28 mouse cellular contexts compared by ENCODE assay signal in the genomic region with DNA sequence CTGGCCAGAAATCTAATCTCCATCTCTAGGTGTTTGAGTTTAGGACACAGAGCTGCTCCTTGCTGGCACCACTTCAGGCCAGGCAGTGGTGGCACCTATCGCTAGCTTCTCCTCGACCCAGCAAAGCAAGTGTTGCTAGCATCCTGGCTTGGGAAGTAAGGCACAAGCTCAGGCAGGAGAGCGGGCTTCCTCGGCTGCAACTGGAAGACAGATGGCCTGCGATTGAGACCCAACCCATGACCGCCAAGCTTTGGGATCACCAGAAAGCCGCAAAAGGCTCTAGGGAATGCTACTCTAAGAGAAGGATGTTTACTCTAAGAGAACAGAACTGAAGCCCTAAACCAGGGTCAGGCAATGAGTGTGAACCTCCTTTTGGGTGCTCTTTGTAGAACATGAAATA. TPM values are rescaled to one million over a fixed set of nuclear protein-coding genes. Genes with fewer than 3 reads are reported as not detected.
DNase-seq lines count a peak whose midpoint lies in the region; ATAC-seq and TF ChIP-seq lines count a peak whose summit lies in the region.
"Had no signal": no experiment of that assay in that cellular context is flagged by ENCODE, and none has a peak within 500 bp of the region (broad histone marks: within the 10 kb centered on the region; RNA-seq: fewer than 3 reads in every experiment).

No protein-coding gene starts in this region.

- dilution Hi-C loops in CH12.LX (cut with MboI; ENCODE audit: extremely low pct_ligation_motif_present, extremely low pct_unique_long_range_greater_than_20kb, low sequenced_read_pairs), result no loop called here

- H3K4me1 ChIP-seq in hindbrain, embryonic 13.5 days (replicated peaks), result peaks cover 18% of the 10 kb centered on the region
- peaks cover 7% of the 10 kb centered on the region; the same call in 1 of the 2 replicates for H3K4me1 ChIP-seq in hindbrain, postnatal 0 days (ENCODE audit: insufficient read depth, low read length)
- H3K4me1 ChIP-seq in CH12.LX (ENCODE audit: control insufficient read depth in 1 of 2, insufficient read depth in 2 of 2), result peaks cover 15 to 76% of the 10 kb centered on the region in 2 experiments
- H3K4me1 ChIP-seq in liver, embryonic 15.5 days (replicated peaks), result peaks cover 71% of the 10 kb centered on the region
- peaks cover 20% of the 10 kb centered on the region for H3K4me1 ChIP-seq in kidney, embryonic 16.5 days (ENCODE audit: insufficient read depth, low read length)

- DNase-seq in heart, adult 11 months, result peak; percentile 94
- DNase-seq in heart, postnatal 4 days, result no peak
- no peak for DNase-seq in hindbrain, postnatal 0 days (ENCODE audit: low spot score)
- DNase-seq in CH12.LX (ENCODE audit: extremely low read depth), result no peak
- DNase-seq: adrenal gland, adult 2 months; cerebellum, adult 11-12 months; cerebellum, postnatal 10 days; gastrocnemius, postnatal 25 days; kidney, adult 18-20 months; kidney, postnatal 10 days; lung, postnatal 36 days; thymus, postnatal 25 days had no signal

- peaks cover 27% of the 10 kb centered on the region for H3K79me2 ChIP-seq in CH12.LX (replicated peaks; ENCODE audit: control insufficient read depth, extremely low read depth, insufficient read depth, poor library complexity, severe bottlenecking)

- no peaks in the 10 kb centered on the region for H3K9me3 ChIP-seq in hindbrain, embryonic 13.5 days
- no peaks in the 10 kb centered on the region for H3K9me3 ChIP-seq in hindbrain, postnatal 0 days (ENCODE audit: low read length)
- H3K9me3 ChIP-seq in CH12.LX (replicated peaks; ENCODE audit: low read length), result no peaks in the 10 kb centered on the region
- H3K9me3 ChIP-seq in liver, embryonic 15.5 days (replicated peaks), result no peaks in the 10 kb centered on the region
- no peaks in the 10 kb centered on the region for H3K9me3 ChIP-seq in kidney, embryonic 16.5 days (ENCODE audit: low read length)
- H3K9me3 ChIP-seq: G1E; heart, embryonic 10.5 days; hindbrain, embryonic 10.5 days; lung, embryonic 15.5 days; megakaryocyte, embryonic 14.5 days; stomach, embryonic 15.5 days had no signal

- no peak for TF ChIP-seq CTCF in hindbrain, postnatal 0 days (IDR thresholded peaks at IDR 0.05; ENCODE audit: low read depth)
- no peak for TF ChIP-seq CTCF in CH12.LX (conservative IDR thresholded peaks at IDR 0.05 in 1 of 2, IDR thresholded peaks at IDR 0.05 in 1 of 2; ENCODE audit: low read depth in 2 of 2, low read length in 2 of 2)

- ATAC-seq in hindbrain, embryonic 13.5 days (ENCODE audit: low FRiP score), result no peak
- ATAC-seq in hindbrain, postnatal 0 days, result no peak
- no peak for ATAC-seq in liver, embryonic 15.5 days (ENCODE audit: insufficient read depth)
- ATAC-seq in kidney, embryonic 16.5 days (ENCODE audit: low FRiP score, low TSS enrichment), result no peak
- ATAC-seq: forebrain, embryonic 16.5 days; midbrain, embryonic 16.5 days; Patski had no signal

- H3K36me3 ChIP-seq in hindbrain, embryonic 13.5 days, result peaks cover 55% of the 10 kb centered on the region
- peaks cover 34% of the 10 kb centered on the region for H3K36me3 ChIP-seq in hindbrain, postnatal 0 days (ENCODE audit: insufficient read depth, low read length)
- peaks cover 36 to 56% of the 10 kb centered on the region in 2 experiments for H3K36me3 ChIP-seq in CH12.LX (replicated peaks in 1 of 2; ENCODE audit: control insufficient read depth in 1 of 2, insufficient read depth in 1 of 2, low read length in 1 of 2)
- H3K36me3 ChIP-seq in liver, embryonic 15.5 days (replicated peaks), result peaks cover 55% of the 10 kb centered on the region
- H3K36me3 ChIP-seq in kidney, embryonic 16.5 days (ENCODE audit: insufficient read depth, low read length), result peaks cover 34% of the 10 kb centered on the region

- 89% methylated on average over 7 of the region's 7 CpGs for WGBS in hindbrain, embryonic 13.5 days
- 90% methylated on average over 7 of the region's 7 CpGs for WGBS in hindbrain, postnatal 0 days
- WGBS in liver, embryonic 15.5 days (ENCODE audit: insufficient replicate concordance), result 95% methylated on average over 7 of the region's 7 CpGs
- WGBS in kidney, embryonic 16.5 days, result 92% methylated on average over 7 of the region's 7 CpGs

- H3K9ac ChIP-seq in hindbrain, embryonic 13.5 days, result 0 out of 2 replicates have a peak overlapping the region, but pooled peaks have one; percentile 39
- no peak overlapping the region for H3K9ac ChIP-seq in hindbrain, postnatal 0 days (replicated peaks; ENCODE audit: low read length)
- H3K9ac ChIP-seq in CH12.LX (ENCODE audit: insufficient read depth, low read depth), result no peak overlapping the region
- H3K9ac ChIP-seq in liver, embryonic 15.5 days, result no peak overlapping the region
- no peak overlapping the region for H3K9ac ChIP-seq in kidney, embryonic 16.5 days (replicated peaks; ENCODE audit: low read length)
- H3K9ac ChIP-seq: lung, embryonic 15.5 days; stomach, embryonic 15.5 days had no signal

- no peaks in the 10 kb centered on the region for H3K27me3 ChIP-seq in hindbrain, embryonic 13.5 days
- H3K27me3 ChIP-seq in hindbrain, postnatal 0 days (ENCODE audit: insufficient read depth, low read length), result no peaks in the 10 kb centered on the region
- no peaks in the 10 kb centered on the region for H3K27me3 ChIP-seq in CH12.LX (replicated peaks)
- H3K27me3 ChIP-seq in liver, embryonic 15.5 days, result no peaks in the 10 kb centered on the region
- no peaks in the 10 kb centered on the region for H3K27me3 ChIP-seq in kidney, embryonic 16.5 days (ENCODE audit: insufficient read depth, low read length)
- H3K27me3 ChIP-seq: lung, embryonic 15.5 days; megakaryocyte, embryonic 14.5 days; Patski; stomach, embryonic 15.5 days had no signal

- no peak for TF ChIP-seq RAD21 in CH12.LX (IDR thresholded peaks at IDR 0.05; ENCODE audit: low read depth, low read length)

- no peak overlapping the region for H3K4me2 ChIP-seq in hindbrain, embryonic 13.5 days
- H3K4me2 ChIP-seq in hindbrain, postnatal 0 days (ENCODE audit: low read depth, low read length), result no peak overlapping the region
- H3K4me2 ChIP-seq in CH12.LX (ENCODE audit: insufficient read depth, low read depth, poor library complexity, severe bottlenecking), result no peak overlapping the region
- H3K4me2 ChIP-seq in liver, embryonic 15.5 days, result peak overlapping the region; percentile 85
- no peak overlapping the region for H3K4me2 ChIP-seq in kidney, embryonic 16.5 days (replicated peaks; ENCODE audit: low read depth, low read length)
- H3K4me2 ChIP-seq: lung, embryonic 15.5 days; stomach, embryonic 15.5 days had no signal

- in situ Hi-C loops in CH12.LX (cut with MboI; ENCODE audit: low pct_ligation_motif_present, low pct_unique_long_range_greater_than_20kb, low sequenced_read_pairs), result loop anchor here (5.0 kb wide), 1 partner anchor 73 kb away; a partner anchor contains a TSS

- H3K4me3 ChIP-seq in hindbrain, embryonic 13.5 days, result no peak overlapping the region
- no peak overlapping the region for H3K4me3 ChIP-seq in hindbrain, postnatal 0 days (ENCODE audit: low read length)
- H3K4me3 ChIP-seq in CH12.LX (replicated peaks in 1 of 3; ENCODE audit: low read depth in 2 of 3, low read length in 2 of 3, poor library complexity in 1 of 3), result no peak overlapping the region
- 0 out of 2 replicates have a peak overlapping the region, but pooled peaks have one; percentile 69 for H3K4me3 ChIP-seq in liver, embryonic 15.5 days (replicated peaks)
- no peak overlapping the region for H3K4me3 ChIP-seq in kidney, embryonic 16.5 days (ENCODE audit: low read length)
- H3K4me3 ChIP-seq: heart, embryonic 10.5 days; hindbrain, embryonic 10.5 days; left cerebral cortex, adult 2 months; lung, embryonic 15.5 days; megakaryocyte, embryonic 14.5 days; stomach, embryonic 15.5 days had no signal

- TF ChIP-seq EP300 in CH12.LX (IDR thresholded peaks at IDR 0.05; ENCODE audit: low read length), result no peak

- H3K27ac ChIP-seq in hindbrain, embryonic 13.5 days, result no peak overlapping the region
- H3K27ac ChIP-seq in hindbrain, postnatal 0 days, result no peak overlapping the region
- 0 out of 2 replicates have a peak overlapping the region, but pooled peaks have one; percentile 27 for H3K27ac ChIP-seq in CH12.LX (ENCODE audit: insufficient read depth, low read depth)
- peak overlapping the region; percentile 87 for H3K27ac ChIP-seq in liver, embryonic 15.5 days (replicated peaks)
- no peak overlapping the region for H3K27ac ChIP-seq in kidney, embryonic 16.5 days (ENCODE audit: low read length)
- H3K27ac ChIP-seq: heart, embryonic 10.5 days; hindbrain, embryonic 10.5 days; left cerebral cortex, adult 2 months; lung, embryonic 15.5 days; stomach, embryonic 15.5 days had no signal

- no peak for TF ChIP-seq POLR2A in CH12.LX (IDR thresholded peaks at IDR 0.05; ENCODE audit: low read depth, low read length)

RNA-seq across cellular contexts. Expression of a gene that starts 3.8 kb away (rescaled TPM):
- 10 to 100 TPM; 54.6 to 55.7 TPM for total RNA-seq in heart, postnatal 4 days (2021)
- 90.3 and 91.7 TPM in 2 replicates for polyA plus RNA-seq in hindbrain, embryonic 13.5 days (2015; fragmentation: Nextera tagmentation; extraction: Ambion mirVana)
- 33.4 and 38.2 TPM in 2 replicates for total RNA-seq in hindbrain, postnatal 0 days (2014; rRNA removed)
- polyA plus RNA-seq in hindbrain, postnatal 0 days (2015; fragmentation: Nextera tagmentation; extraction: Ambion mirVana), result 89.4 and 94.3 TPM in 2 replicates
- 37.5 and 39.7 TPM in 2 replicates for total RNA-seq in CH12.LX (2012; rRNA removed)
- 10.8 and 11.7 TPM in 2 replicates for total RNA-seq in CH12.LX (2014; rRNA removed)
- polyA plus RNA-seq in CH12.LX (2012; ENCODE audit: insufficient read length, low read depth), result 64.8 and 87.9 TPM in 2 replicates
- 35.8 and 38.3 TPM in 2 replicates for polyA plus RNA-seq in liver, embryonic 15.5 days (2015; fragmentation: Nextera tagmentation; extraction: Ambion mirVana)
- polyA plus RNA-seq in kidney, embryonic 16.5 days (2015; fragmentation: Nextera tagmentation; extraction: Ambion mirVana), result 115 and 120 TPM in 2 replicates

RNA-seq across cellular contexts. Expression of a gene that starts 10.1 kb away (rescaled TPM):
- total RNA-seq in heart, postnatal 4 days (2021), result under 1 TPM in 1 of 2 experiments, not detected in 1; 0.07 TPM
- not detected in 2 replicates for polyA plus RNA-seq in hindbrain, embryonic 13.5 days (2015; fragmentation: Nextera tagmentation; extraction: Ambion mirVana)
- 0.37 TPM in 1 of 2 replicates, not detected in the other for total RNA-seq in hindbrain, postnatal 0 days (2014; rRNA removed)
- polyA plus RNA-seq in hindbrain, postnatal 0 days (2015; fragmentation: Nextera tagmentation; extraction: Ambion mirVana), result 0.05 TPM in 1 of 2 replicates, not detected in the other
- total RNA-seq in CH12.LX (2012; rRNA removed) (0.17 and 0.25 TPM in 2 replicates), CH12.LX (2014; rRNA removed) (0.05 TPM in 1 of 2 replicates, not detected in the other)
- polyA plus RNA-seq in CH12.LX (2012; ENCODE audit: insufficient read length, low read depth), result 0.71 and 0.82 TPM in 2 replicates
- polyA plus RNA-seq in liver, embryonic 15.5 days (2015; fragmentation: Nextera tagmentation; extraction: Ambion mirVana), result not detected in 2 replicates
- not detected in 2 replicates for polyA plus RNA-seq in kidney, embryonic 16.5 days (2015; fragmentation: Nextera tagmentation; extraction: Ambion mirVana)
- total RNA-seq: gastrocnemius, postnatal 25 days; layer of hippocampus, postnatal 10 days; left cerebral cortex, adult 2 months; left cerebral cortex, postnatal 36 days had no signal
- polyA plus RNA-seq: forebrain, embryonic 16.5 days; G1E; heart, embryonic 10.5 days; hindbrain, embryonic 10.5 days; lung, embryonic 15.5 days; Patski; stomach, embryonic 15.5 days had no signal

RNA-seq across cellular contexts. Expression of a gene that starts 14.4 kb away (rescaled TPM):
- under 1 TPM in 1 of 2 experiments, not detected in 1; 0.18 TPM for total RNA-seq in heart, postnatal 4 days (2021)
- 0.29 and 0.30 TPM in 2 replicates for polyA plus RNA-seq in hindbrain, embryonic 13.5 days (2015; fragmentation: Nextera tagmentation; extraction: Ambion mirVana)
- not detected in 2 replicates for total RNA-seq in hindbrain, postnatal 0 days (2014; rRNA removed)
- polyA plus RNA-seq in hindbrain, postnatal 0 days (2015; fragmentation: Nextera tagmentation; extraction: Ambion mirVana), result 0.29 and 0.51 TPM in 2 replicates
- total RNA-seq in CH12.LX (2012; rRNA removed) (2.8 and 3.3 TPM in 2 replicates), CH12.LX (2014; rRNA removed) (6.4 and 6.9 TPM in 2 replicates)
- 11.8 and 14.7 TPM in 2 replicates for polyA plus RNA-seq in CH12.LX (2012; ENCODE audit: insufficient read length, low read depth)
- 0.13 TPM in 2 replicates for polyA plus RNA-seq in liver, embryonic 15.5 days (2015; fragmentation: Nextera tagmentation; extraction: Ambion mirVana)
- polyA plus RNA-seq in kidney, embryonic 16.5 days (2015; fragmentation: Nextera tagmentation; extraction: Ambion mirVana), result 0.14 and 0.21 TPM in 2 replicates
- total RNA-seq: gastrocnemius, postnatal 25 days; left cerebral cortex, postnatal 36 days had no signal
- polyA plus RNA-seq: embryonic facial prominence, embryonic 14.5 days; heart, embryonic 10.5 days had no signal

RNA-seq across cellular contexts. Expression of a gene that starts 19.0 kb away (rescaled TPM):
- total RNA-seq in heart, postnatal 4 days (2021), result 10 to 100 TPM; 74.6 to 74.8 TPM
- 128 and 130 TPM in 2 replicates for polyA plus RNA-seq in hindbrain, embryonic 13.5 days (2015; fragmentation: Nextera tagmentation; extraction: Ambion mirVana)
- 71.5 and 137 TPM in 2 replicates for total RNA-seq in hindbrain, postnatal 0 days (2014; rRNA removed)
- polyA plus RNA-seq in hindbrain, postnatal 0 days (2015; fragmentation: Nextera tagmentation; extraction: Ambion mirVana), result 90.7 and 114 TPM in 2 replicates
- total RNA-seq in CH12.LX (2012; rRNA removed), result 172 and 194 TPM in 2 replicates
- 154 and 179 TPM in 2 replicates for total RNA-seq in CH12.LX (2014; rRNA removed)
- polyA plus RNA-seq in CH12.LX (2012; ENCODE audit: insufficient read length, low read depth), result 265 and 293 TPM in 2 replicates
- polyA plus RNA-seq in liver, embryonic 15.5 days (2015; fragmentation: Nextera tagmentation; extraction: Ambion mirVana), result 71.8 and 77.5 TPM in 2 replicates
- 201 and 218 TPM in 2 replicates for polyA plus RNA-seq in kidney, embryonic 16.5 days (2015; fragmentation: Nextera tagmentation; extraction: Ambion mirVana)

RNA-seq across cellular contexts. Expression of a gene that starts 23.9 kb away (rescaled TPM):
- total RNA-seq in heart, postnatal 4 days (2021), result 1 to 10 TPM; 2.0 to 2.2 TPM
- 0.47 and 0.66 TPM in 2 replicates for polyA plus RNA-seq in hindbrain, embryonic 13.5 days (2015; fragmentation: Nextera tagmentation; extraction: Ambion mirVana)
- 1.0 TPM in 1 of 2 replicates, not detected in the other for total RNA-seq in hindbrain, postnatal 0 days (2014; rRNA removed)
- 0.40 and 0.44 TPM in 2 replicates for polyA plus RNA-seq in hindbrain, postnatal 0 days (2015; fragmentation: Nextera tagmentation; extraction: Ambion mirVana)
- total RNA-seq in CH12.LX (2012; rRNA removed) (438 and 452 TPM in 2 replicates), CH12.LX (2014; rRNA removed) (380 and 447 TPM in 2 replicates)
- 296 and 343 TPM in 2 replicates for polyA plus RNA-seq in CH12.LX (2012; ENCODE audit: insufficient read length, low read depth)
- polyA plus RNA-seq in liver, embryonic 15.5 days (2015; fragmentation: Nextera tagmentation; extraction: Ambion mirVana), result 15.6 and 17.5 TPM in 2 replicates
- 0.49 and 1.1 TPM in 2 replicates for polyA plus RNA-seq in kidney, embryonic 16.5 days (2015; fragmentation: Nextera tagmentation; extraction: Ambion mirVana)
- polyA plus RNA-seq: forebrain, embryonic 16.5 days had no signal

Comparison
In these comparisons a context has a peak if more than half of its experiments do, and no peak if none do; other contexts are left out.
1. H3K27ac ChIP-seq: peak in CH12.LX (single experiment) and liver, embryonic 15.5 days (single experiment); none in hindbrain, embryonic 13.5 days (single experiment), hindbrain, postnatal 0 days (single experiment) and kidney, embryonic 16.5 days (single experiment).